Mouse (Mus musculus): ENCODE data around the gene Rdh16. TPM values are rescaled to one million over a fixed set of nuclear protein-coding genes. Genes with fewer than 3 reads are reported as not detected.

Rdh16 gene
- polyA plus RNA-seq, 1 experiment = 0.19 TPM

GRCm38 (mm10) chr10:127877681-127878080 is 76.7 kb downstream of the Rdh16 start:
- Histone ChIP-seq H3K36me3 (ENCODE audit: control insufficient read depth, insufficient read depth, low read length, poor library complexity, severe bottlenecking) (no peaks in the 10 kb centered on the region), H3K4me3 (ENCODE audit: low read depth, low read length) (no peak overlapping the region), H3K4me1 (ENCODE audit: control insufficient read depth, insufficient read depth, low read length) (peaks cover 8% of the 10 kb centered on the region), H3K9ac (ENCODE audit: low read depth, poor library complexity, severe bottlenecking) (no peak overlapping the region), H3K27ac (ENCODE audit: insufficient read depth, low read length) (no peak overlapping the region), H3K27me3 (ENCODE audit: control insufficient read depth, insufficient read depth, low read length, poor library complexity, severe bottlenecking) (no peaks in the 10 kb centered on the region), H3K9me3 (replicated peaks; ENCODE audit: control insufficient read depth, insufficient read depth, low read length, poor library complexity, severe bottlenecking) (no peaks in the 10 kb centered on the region)
- TF ChIP-seq EP300 (IDR thresholded peaks at IDR 0.05; ENCODE audit: insufficient read depth, low read depth, low read length) (0 out of 2 replicates have a peak, but pooled peaks have one; percentile 28), CTCF (IDR thresholded peaks at IDR 0.05; ENCODE audit: low read depth, low read length) (no peak), POLR2A (IDR thresholded peaks at IDR 0.05; ENCODE audit: insufficient read depth, low read length) (no peak)

GRCm38 (mm10) chr10:127878262-127879057 is 77.5 kb downstream of the Rdh16 start:
- Histone ChIP-seq H3K36me3 (ENCODE audit: control insufficient read depth, insufficient read depth, low read length, poor library complexity, severe bottlenecking) (no peaks in the 10 kb centered on the region), H3K4me1 (ENCODE audit: control insufficient read depth, insufficient read depth, low read length) (peaks cover 8% of the 10 kb centered on the region), H3K9me3 (replicated peaks; ENCODE audit: control insufficient read depth, insufficient read depth, low read length, poor library complexity, severe bottlenecking) (no peaks in the 10 kb centered on the region), H3K27me3 (ENCODE audit: control insufficient read depth, insufficient read depth, low read length, poor library complexity, severe bottlenecking) (no peaks in the 10 kb centered on the region), H3K4me3 (ENCODE audit: low read depth, low read length) (peak overlapping the region; percentile 5; the same call in 1 of the 2 replicates), H3K9ac (ENCODE audit: low read depth, poor library complexity, severe bottlenecking) (no peak overlapping the region), H3K27ac (ENCODE audit: insufficient read depth, low read length) (no peak overlapping the region)
- TF ChIP-seq EP300 (IDR thresholded peaks at IDR 0.05; ENCODE audit: insufficient read depth, low read depth, low read length) = no peak
- no peak for TF ChIP-seq POLR2A (IDR thresholded peaks at IDR 0.05; ENCODE audit: insufficient read depth, low read length)
- TF ChIP-seq CTCF (IDR thresholded peaks at IDR 0.05; ENCODE audit: low read depth, low read length) = no peak

GRCm38 (mm10) chr10:127879155-127879688 is 78.3 kb downstream of the Rdh16 start:
- Histone ChIP-seq H3K36me3 (ENCODE audit: control insufficient read depth, insufficient read depth, low read length, poor library complexity, severe bottlenecking) (no peaks in the 10 kb centered on the region), H3K4me3 (ENCODE audit: low read depth, low read length) (peak overlapping the region; percentile 70), H3K27ac (ENCODE audit: insufficient read depth, low read length) (peak overlapping the region; percentile 18; the same call in 1 of the 2 replicates), H3K9ac (ENCODE audit: low read depth, poor library complexity, severe bottlenecking) (no peak overlapping the region), H3K27me3 (ENCODE audit: control insufficient read depth, insufficient read depth, low read length, poor library complexity, severe bottlenecking) (no peaks in the 10 kb centered on the region), H3K9me3 (replicated peaks; ENCODE audit: control insufficient read depth, insufficient read depth, low read length, poor library complexity, severe bottlenecking) (no peaks in the 10 kb centered on the region), H3K4me1 (ENCODE audit: control insufficient read depth, insufficient read depth, low read length) (peaks cover 8% of the 10 kb centered on the region)
- TF ChIP-seq POLR2A (IDR thresholded peaks at IDR 0.05; ENCODE audit: insufficient read depth, low read length) = no peak
- peak; percentile 60 for TF ChIP-seq EP300 (IDR thresholded peaks at IDR 0.05; ENCODE audit: insufficient read depth, low read depth, low read length)
- TF ChIP-seq CTCF (IDR thresholded peaks at IDR 0.05; ENCODE audit: low read depth, low read length) = no peak

GRCm38 (mm10) chr10:127881041-127881440 is 80.1 kb downstream of the Rdh16 start:
- Histone ChIP-seq H3K4me1 (ENCODE audit: control insufficient read depth, insufficient read depth, low read length) (peaks cover 8% of the 10 kb centered on the region), H3K36me3 (ENCODE audit: control insufficient read depth, insufficient read depth, low read length, poor library complexity, severe bottlenecking) (no peaks in the 10 kb centered on the region), H3K9ac (ENCODE audit: low read depth, poor library complexity, severe bottlenecking) (no peak overlapping the region), H3K27ac (ENCODE audit: insufficient read depth, low read length) (peak overlapping the region; percentile 30; the same call in 1 of the 2 replicates), H3K9me3 (replicated peaks; ENCODE audit: control insufficient read depth, insufficient read depth, low read length, poor library complexity, severe bottlenecking) (no peaks in the 10 kb centered on the region), H3K4me3 (ENCODE audit: low read depth, low read length) (no peak overlapping the region), H3K27me3 (ENCODE audit: control insufficient read depth, insufficient read depth, low read length, poor library complexity, severe bottlenecking) (no peaks in the 10 kb centered on the region)
- TF ChIP-seq EP300 (IDR thresholded peaks at IDR 0.05; ENCODE audit: insufficient read depth, low read depth, low read length) (no peak), CTCF (IDR thresholded peaks at IDR 0.05; ENCODE audit: low read depth, low read length) (no peak), POLR2A (IDR thresholded peaks at IDR 0.05; ENCODE audit: insufficient read depth, low read length) (no peak)

- Histone ChIP-seq H3K9me3 (replicated peaks; ENCODE audit: control insufficient read depth, insufficient read depth, low read length, poor library complexity, severe bottlenecking) (no peaks in the 10 kb centered on the region), H3K36me3 (ENCODE audit: control insufficient read depth, insufficient read depth, low read length, poor library complexity, severe bottlenecking) (no peaks in the 10 kb centered on the region), H3K4me1 (ENCODE audit: control insufficient read depth, insufficient read depth, low read length) (no peaks in the 10 kb centered on the region), H3K27me3 (ENCODE audit: control insufficient read depth, insufficient read depth, low read length, poor library complexity, severe bottlenecking) (no peaks in the 10 kb centered on the region), H3K27ac (ENCODE audit: insufficient read depth, low read length) (no peak overlapping the region), H3K9ac (ENCODE audit: low read depth, poor library complexity, severe bottlenecking) (no peak overlapping the region), H3K4me3 (ENCODE audit: low read depth, low read length) (no peak overlapping the region)
- TF ChIP-seq POLR2A (IDR thresholded peaks at IDR 0.05; ENCODE audit: insufficient read depth, low read length) (no peak), EP300 (IDR thresholded peaks at IDR 0.05; ENCODE audit: insufficient read depth, low read depth, low read length) (no peak), CTCF (IDR thresholded peaks at IDR 0.05; ENCODE audit: low read depth, low read length) (no peak)
Measured at GRCm38 (mm10) chr10:127886551-127886950, 85.6 kb downstream of the Rdh16 start.

- H3K4me3 ChIP-seq (ENCODE audit: low read depth, low read length) = no peak overlapping the region
- TF ChIP-seq POLR2A (IDR thresholded peaks at IDR 0.05; ENCODE audit: insufficient read depth, low read length) (no peak), EP300 (IDR thresholded peaks at IDR 0.05; ENCODE audit: insufficient read depth, low read depth, low read length) (no peak), CTCF (IDR thresholded peaks at IDR 0.05; ENCODE audit: low read depth, low read length) (no peak)
- H3K4me1 ChIP-seq (ENCODE audit: control insufficient read depth, insufficient read depth, low read length) = no peaks in the 10 kb centered on the region
Measured at GRCm38 (mm10) chr10:127886971-127887370, 86.0 kb downstream of the Rdh16 start.

More at GRCm38 (mm10) chr10:127886971-127887370, 86.0 kb downstream of the Rdh16 start:
- Histone ChIP-seq H3K36me3 (ENCODE audit: control insufficient read depth, insufficient read depth, low read length, poor library complexity, severe bottlenecking) (no peaks in the 10 kb centered on the region), H3K27me3 (ENCODE audit: control insufficient read depth, insufficient read depth, low read length, poor library complexity, severe bottlenecking) (no peaks in the 10 kb centered on the region), H3K9me3 (replicated peaks; ENCODE audit: control insufficient read depth, insufficient read depth, low read length, poor library complexity, severe bottlenecking) (no peaks in the 10 kb centered on the region), H3K27ac (ENCODE audit: insufficient read depth, low read length) (no peak overlapping the region), H3K9ac (ENCODE audit: low read depth, poor library complexity, severe bottlenecking) (no peak overlapping the region)
